Mouse (Mus musculus): ENCODE data around the gene Hoxa3.

- TF ChIP-seq EP300 (IDR thresholded peaks at IDR 0.05; ENCODE audit: insufficient read depth, low read depth, low read length) (no peak), POLR2A (IDR thresholded peaks at IDR 0.05; ENCODE audit: insufficient read depth, low read depth, low read length) (no peak), CTCF (IDR thresholded peaks at IDR 0.05) (no peak)
These were observed 11.9 kb downstream of the Hoxa3 start for GRCm38 (mm10) chr6:52201269-52201668.

Data from heart, adult 2 months (tissue).